Mouse (Mus musculus) heart, postnatal 0 days (tissue): ENCODE measurements at regions not wholly inside any gene's neighbourhood (a gene's known extent, or its start where the extent isn't known, plus 50 kb on each side); places are given as distances from the start of the nearest gene placed in this dataset.

Experiments used
- CTCF ChIP-seq: IDR thresholded peaks from 2 replicates; pipeline ENCODE4 v1.5.1; 2016; ENCODE audit warnings: antibody characterized with exemption, control low read depth, low read depth
- EP300 ChIP-seq: IDR thresholded peaks from 2 replicates; pipeline ENCODE4 v1.6.1; 2016; ENCODE audit warnings: antibody characterized with exemption, low read depth

- TF ChIP-seq EP300 (no peak), CTCF (no peak)
Observed at GRCm38 (mm10) chr8:109251360-109251798, 242.4 kb upstream of the Pmfbp1 start.
